Mouse (Mus musculus): ENCODE results near the gene Fads2.
"Not testable (repeated sequence)": the region's sequence is repeated elsewhere in the genome, so short reads cannot be mapped to it uniquely, and the experiment has no call there.

The Fads2 gene

DNA sequence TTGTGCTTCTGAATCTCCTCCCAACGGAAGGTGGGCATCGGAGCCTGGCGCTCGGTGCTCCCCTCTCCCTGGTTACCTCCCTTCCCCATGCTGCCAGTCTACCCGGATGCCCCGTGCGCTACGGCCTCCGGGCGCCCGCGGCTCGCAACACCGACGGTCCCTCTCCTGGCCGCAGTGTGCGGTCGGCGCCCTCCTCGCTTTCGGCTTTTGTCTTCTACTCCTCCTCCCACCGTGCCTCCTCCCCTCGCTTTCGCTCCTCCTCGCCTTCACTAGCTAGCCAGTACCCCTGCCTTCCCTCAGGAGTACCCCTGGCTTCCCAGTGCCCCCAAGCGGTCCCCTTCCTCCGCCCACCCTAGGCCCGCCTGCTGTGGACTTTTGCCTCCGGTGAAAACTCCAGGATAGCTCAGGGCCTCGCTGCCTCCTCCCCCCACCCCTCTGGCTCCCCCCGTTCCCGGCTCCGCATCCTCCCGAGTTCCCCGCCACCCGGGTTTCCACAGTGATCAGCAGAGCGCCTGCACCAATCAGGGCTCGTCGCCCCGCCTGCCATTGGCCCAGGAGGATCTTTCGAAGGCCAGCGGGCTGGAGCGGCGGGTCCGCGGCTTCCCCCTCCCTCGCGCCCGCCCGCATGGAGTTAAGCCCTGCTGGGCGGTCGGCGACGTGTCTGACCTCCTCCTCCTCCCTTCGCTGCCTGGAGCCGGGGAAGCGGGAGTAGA is at the start of gene Fads2:
Gene Fads2 (minus strand): TSS at position 406 of the 713 bp plus-strand sequence.
- DNase-seq (ENCODE audit: low read depth, low spot score): no peak

DNA sequence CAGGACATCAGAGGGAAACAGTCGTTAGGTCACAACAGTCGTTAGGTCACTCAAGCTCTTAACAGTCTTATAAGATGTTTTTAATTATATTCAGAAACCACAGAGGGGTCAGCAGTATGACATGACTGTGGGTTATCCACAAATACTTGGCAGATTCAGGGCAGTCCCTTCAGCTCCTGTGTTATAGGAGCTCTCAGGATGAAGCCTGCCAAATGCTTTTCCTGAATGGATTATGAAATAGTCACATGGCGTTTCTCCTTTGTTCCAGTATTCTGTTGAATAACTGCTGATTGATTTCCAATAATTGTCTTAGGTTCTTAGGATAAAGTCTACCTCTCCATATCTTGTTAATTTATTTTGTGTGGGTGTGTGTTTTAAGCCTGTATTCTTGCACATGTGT is 47.6 kb upstream of the Fads2 start:
- no peak for DNase-seq (ENCODE audit: low read depth, low spot score)

DNA sequence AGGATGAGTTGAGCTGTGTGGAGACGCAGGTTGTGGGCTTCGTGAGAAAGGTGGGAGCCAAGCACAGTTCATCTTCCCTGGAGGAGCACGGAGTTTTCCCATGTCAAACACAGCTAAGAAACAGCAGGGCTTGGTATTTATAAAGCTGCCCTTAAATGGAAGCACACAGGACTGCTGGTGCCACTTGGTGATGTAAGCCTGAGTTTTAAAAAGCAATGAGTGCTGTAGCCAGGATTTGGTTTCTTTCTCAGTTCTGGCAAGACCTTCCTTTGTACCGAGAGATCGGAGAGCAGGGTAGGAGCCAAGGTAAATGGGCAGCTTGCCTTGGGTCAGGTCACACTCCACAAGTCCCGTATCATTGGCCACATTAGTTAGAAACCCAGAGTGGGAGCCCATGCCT is 47.0 kb upstream of the Fads2 start:
- DNase-seq (ENCODE audit: low read depth, low spot score): no peak

DNA sequence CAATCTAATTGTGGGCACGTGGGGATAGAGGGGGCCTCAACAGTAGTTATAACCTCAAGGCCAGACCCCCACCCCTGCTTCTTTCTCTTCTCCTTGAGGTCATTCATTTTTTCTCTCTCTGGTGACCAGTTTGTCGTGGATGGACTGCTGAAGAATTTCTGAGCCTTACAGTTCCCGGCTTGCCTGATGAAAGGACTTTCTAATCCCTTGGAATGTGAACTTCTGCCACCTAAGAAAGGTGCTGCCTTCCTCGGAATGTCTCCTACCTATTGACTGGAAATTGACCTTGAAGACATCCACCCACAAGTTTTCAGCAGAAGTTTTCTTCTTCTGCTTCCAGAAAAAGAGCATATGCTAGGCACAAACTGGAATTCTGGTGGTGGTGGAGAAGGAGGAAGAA is 42.9 kb upstream of the Fads2 start:
- DNase-seq (ENCODE audit: low read depth, low spot score): no peak

DNA sequence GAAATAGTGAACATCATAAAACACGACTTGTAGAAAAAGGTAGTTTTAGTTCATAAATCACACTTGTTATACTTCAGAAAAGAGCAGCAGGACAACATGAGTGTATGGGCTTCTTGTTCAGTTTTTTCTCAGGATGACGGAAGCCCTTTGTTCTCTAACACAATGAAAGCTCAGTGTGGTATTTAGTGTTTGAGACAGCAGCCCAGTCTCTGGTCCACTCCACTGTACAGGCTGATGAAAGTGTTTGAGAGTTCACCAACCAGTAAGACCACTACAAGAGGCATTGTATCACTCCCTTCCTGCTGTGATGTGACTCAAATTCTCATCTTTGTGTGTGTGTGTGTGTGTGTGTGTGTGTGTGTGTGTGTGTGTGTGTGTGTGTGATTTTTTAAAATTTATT is 42.1 kb upstream of the Fads2 start:
- DNase-seq (ENCODE audit: low read depth, low spot score): no peak

DNA sequence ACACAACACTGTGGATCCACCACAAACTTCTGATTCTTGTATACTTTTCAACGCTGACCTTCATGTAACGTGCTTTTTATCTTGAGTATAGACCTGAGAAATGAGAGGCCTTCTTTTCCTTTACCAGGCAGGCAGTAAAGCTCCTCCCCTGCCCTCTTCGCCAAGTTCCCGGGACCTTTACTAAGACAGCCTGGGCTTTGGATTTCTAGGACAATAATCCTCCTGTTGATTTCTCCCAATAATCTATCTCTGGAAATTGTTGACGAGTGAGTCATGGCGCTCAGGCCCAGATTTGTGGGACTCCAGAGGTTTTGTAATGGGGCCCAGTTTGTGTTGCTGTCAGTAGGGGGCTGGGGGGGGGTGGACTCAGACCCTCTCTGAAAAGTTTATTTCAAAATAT is 38.2 kb upstream of the Fads2 start:
- DNase-seq (ENCODE audit: low read depth, low spot score): no peak

DNA sequence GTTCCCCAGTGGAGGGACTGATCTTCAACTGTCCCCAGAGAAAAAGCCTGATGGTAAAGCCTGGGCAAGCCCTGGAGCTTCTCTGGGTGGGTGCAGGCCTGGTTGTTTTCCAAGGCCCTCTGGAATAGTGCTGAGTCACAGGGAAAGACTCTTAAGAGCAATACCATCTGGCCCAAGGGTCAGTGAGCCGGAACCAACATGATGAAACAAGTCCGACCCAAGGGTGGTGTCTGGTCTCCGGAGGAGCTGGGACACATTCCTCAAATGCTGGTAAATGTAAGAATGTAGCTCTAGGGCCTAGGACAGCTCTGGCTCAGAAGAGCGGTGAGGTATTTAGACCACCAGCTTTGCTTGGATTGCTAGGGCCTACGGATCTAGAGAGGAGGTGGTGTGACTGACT is 35.9 kb upstream of the Fads2 start:
- no peak for DNase-seq (ENCODE audit: low read depth, low spot score)

DNA sequence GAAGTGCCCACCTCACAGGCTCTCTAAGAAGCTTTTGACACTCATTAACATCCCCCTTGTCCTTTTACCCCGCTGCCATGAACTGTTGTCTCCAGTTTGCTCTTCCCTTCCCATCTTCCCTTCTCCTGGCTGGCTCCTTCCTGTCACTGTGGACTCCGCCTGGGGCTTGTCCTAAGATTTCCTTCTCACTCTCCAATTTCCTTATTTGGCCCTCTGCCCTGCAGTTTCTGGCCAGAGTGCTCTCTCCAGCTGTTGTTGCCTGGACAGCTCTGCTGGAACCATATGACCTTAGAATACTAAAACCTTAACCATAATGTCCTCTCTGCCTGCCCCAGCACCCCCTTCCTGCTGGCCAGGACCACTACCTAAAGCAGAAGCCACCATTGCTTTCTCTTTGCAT is 33.1 kb upstream of the Fads2 start:
- DNase-seq (ENCODE audit: low read depth, low spot score): no peak

DNA sequence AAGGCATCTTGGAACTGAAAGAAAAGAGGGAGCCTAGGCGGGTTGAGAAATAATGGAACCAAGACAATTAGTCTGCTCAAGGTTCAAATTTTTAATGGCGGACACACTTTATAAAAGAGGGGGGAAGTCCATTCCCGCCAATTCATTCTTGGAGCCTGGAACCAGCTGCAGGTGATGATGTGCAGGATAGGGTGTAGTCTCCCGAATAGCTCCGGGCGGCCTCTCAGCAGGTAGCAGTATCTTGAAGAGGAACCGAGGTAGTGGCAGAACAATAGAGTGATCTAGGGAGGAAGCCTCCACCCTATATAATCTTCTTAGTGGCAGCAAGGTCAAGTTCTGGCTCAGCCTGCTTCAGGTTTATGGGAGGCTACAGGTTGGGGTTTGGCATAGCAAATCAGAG is 28.0 kb upstream of the Fads2 start:
- not testable (repeated sequence) for DNase-seq (ENCODE audit: low read depth, low spot score)

DNA sequence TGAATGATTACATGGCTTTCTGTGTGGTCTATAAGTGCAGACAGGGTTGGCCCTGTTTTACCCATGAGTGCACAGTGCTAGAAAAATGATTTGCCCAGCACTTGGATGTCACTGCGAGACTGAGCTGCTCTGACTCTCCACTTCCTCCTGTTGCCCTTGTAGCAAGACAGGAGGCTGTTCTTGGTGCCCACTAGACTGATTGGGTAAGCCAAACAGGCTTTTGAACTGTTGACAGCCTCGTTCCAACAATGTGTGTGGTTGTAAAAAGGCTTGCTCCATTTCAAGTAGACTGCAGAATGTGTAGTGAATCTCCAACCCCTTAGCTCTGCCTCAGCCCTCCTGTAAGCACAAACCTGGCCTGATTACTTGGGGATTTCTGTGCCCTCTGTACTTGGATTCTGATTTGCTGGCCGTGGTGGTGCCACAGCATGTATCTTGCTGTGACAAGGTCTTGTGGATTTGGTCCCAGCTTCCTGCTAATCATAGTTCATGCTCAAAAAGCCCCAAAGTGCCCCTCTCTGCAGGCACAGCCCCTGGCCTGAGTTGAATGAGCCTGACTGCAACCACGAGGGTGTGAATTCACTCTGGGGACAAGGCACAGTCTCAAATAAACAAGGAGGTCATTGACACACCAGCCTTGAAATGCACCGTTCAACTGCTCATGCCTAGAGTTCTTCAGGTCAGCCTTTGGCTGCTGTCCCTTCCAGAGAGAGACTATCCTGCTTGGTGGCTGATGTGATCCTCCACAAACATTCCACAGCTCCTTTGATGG is 25.1 kb upstream of the Fads2 start:
- no peak for DNase-seq (ENCODE audit: low read depth, low spot score)

DNA sequence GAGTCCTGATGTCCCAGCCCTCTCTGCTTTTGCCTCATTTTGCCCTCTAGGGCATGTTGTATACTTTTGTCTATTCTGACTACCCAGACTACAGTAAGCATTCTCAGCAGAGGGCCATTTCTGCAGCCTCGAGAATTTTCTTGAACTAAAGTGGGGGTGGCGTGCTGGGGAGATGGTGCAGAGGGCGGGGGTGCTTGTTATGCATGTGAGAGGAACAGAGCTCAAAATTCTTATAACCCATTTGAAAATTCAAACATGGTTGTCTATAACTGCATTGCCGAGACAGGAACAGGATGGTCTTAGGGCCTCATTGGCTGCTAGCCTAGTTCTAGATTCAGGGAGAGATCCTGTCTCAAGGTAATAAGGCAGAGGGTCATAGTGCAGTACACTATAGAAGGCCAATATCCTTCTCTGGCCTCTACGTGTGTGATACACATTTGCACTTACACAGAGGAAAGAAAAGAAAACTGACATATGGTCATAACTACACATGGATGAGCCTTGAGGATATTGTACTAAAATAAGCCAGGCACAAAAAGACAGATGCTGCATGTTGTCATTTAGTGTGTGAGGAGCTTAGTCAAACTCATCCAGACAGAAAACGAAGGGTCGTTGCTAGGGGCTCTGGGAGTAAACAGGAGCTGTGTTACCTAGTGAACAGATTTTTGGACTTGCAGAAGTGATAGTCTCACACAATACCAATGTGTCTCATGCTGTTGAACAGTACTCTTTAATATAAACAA is 22.5 kb upstream of the Fads2 start:
- no peak for DNase-seq (ENCODE audit: low read depth, low spot score)

DNA sequence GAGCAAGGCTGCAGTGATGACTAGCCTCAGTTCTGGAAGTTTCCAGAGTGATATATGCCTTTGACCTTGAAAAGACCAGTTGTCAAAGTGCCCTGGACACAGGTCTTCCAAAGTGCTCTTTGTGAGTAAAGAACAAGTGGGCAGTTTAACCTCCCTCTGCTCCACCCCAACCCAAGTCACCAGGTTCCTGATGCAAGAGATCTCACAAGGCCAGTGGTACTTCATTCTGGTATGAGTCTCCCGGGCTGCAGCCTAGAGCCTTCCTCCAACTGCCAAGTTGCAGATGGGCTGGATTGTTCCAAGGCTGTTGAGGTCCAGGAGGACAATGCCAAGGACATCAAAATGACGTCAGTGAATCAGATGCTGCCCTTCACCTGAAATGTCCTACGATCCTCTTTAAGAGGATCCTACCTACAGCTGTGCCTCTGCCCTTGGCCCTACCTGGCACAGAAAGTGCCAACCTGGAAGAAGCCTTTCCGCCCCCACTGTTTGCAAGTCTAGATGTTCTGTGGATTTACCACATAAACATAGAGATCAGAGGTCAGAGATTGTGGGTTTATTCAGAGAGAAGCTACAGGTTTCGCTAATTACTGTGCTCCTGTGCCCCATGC is 20.6 kb upstream of the Fads2 start:
- no peak for DNase-seq (ENCODE audit: low read depth, low spot score)

DNA sequence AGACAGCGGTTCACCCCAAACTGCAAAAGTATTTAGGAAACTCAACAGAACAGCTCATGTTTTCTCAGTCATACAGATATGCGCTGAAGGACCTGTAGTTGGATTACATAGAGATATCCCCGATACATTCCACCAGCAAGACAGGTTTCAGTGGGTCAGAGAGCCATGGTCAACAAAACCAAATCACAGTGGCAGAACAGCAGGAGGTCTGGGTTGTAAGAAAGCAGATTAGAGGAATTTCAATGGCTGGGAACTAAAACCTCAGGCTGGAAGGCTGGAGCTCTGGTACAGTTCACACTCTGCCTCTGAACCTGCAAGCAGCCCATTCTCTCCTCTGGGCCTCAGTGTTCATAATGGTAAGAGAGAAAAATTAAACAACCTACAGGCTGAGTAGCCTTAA is 15.1 kb upstream of the Fads2 start:
- no peak for DNase-seq (ENCODE audit: low read depth, low spot score)

DNA sequence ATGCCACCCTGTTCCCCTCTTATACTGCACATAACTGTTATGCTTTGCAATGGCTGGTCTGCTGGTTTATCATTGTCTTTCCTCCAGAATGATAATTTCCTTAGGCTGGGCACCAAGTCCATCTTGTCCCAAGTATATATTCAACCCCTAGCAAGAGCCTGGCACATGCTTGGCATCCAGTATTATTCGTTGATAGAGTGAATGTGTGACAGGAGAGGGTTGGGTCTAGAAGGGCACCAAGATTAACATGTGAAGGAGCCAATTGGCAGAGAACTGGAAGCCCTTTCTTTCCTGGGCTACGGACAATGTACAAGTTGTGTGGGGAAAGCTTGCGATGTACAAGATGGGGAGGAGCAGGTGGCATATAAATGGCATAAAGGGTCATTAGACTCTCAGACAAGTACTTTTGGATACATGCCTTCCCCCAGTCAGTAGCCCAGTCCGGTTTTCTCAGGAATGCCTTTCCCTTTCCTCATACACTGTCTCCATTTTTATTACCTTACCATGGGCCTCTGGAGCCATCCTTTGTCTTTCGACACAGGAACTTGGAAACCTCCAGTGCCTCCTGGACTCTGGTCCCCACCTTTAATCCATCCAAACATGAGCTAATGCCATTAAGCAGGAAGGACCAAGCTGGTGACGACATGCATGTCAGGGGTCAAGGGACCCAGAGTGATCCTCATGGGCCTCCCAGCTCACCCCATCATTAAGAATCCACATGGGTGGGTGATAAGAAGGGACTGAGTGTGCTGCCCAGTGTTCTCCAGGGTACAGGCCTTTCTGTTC is 14.0 kb upstream of the Fads2 start:
- DNase-seq (ENCODE audit: low read depth, low spot score): no peak

DNA sequence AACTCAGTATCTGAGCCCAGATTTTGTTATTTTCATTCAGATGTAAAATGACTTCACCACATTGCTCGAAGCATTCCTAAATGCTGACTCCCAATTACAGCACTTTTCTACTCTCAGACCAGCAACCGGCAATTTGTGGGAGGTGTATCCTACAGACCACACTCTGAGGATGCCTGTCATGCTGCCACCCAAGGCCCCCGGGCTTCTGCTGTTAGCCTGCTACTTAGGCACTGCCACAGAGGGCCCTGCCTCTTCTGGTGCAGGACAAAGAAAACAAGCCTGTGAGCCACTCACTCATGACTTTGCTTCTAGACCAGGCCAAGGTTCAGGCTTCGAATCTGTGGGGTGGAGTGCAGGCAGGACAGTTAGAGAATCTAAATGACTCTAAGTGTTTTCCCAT is 11.4 kb upstream of the Fads2 start:
- DNase-seq (ENCODE audit: low read depth, low spot score): no peak

DNA sequence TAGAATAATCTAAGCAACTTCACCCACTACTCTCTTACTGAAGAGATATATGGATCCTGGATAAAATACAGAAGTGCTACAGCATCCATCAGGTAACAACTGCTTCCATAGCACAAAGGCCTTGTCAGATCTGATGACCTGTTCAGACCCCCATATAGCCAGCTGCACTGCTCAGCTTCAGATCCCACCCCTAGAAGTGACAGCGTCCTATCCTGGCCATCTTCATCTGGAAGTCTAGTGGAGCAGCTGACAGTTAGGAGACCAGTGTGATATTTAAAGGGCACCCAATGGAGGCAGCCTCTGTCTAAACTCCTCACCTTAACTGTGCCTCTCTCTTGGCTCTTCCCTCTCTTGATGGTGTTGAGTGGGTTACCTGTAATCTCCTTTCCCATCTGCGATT is 7.1 kb upstream of the Fads2 start:
- DNase-seq (ENCODE audit: low read depth, low spot score): no peak

DNA sequence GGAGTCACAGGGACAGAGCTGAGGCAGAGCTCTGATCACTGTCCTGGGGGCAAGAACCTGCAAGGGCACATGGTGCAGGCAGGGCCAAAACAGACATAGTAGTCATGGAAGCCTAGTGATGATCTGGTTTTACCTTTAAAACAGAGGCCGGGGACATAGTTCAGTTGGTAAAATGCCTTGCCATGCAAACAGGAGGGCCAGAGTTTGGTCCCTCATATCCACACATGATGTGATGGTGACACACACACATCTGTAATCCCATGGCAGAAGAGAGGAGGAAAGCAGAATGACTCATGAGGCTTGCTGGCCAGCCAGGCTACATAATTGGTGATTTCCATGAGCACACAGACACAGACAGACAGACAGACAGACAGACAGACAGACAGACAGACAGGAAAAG is 6.6 kb upstream of the Fads2 start:
- DNase-seq (ENCODE audit: low read depth, low spot score): no peak

DNA sequence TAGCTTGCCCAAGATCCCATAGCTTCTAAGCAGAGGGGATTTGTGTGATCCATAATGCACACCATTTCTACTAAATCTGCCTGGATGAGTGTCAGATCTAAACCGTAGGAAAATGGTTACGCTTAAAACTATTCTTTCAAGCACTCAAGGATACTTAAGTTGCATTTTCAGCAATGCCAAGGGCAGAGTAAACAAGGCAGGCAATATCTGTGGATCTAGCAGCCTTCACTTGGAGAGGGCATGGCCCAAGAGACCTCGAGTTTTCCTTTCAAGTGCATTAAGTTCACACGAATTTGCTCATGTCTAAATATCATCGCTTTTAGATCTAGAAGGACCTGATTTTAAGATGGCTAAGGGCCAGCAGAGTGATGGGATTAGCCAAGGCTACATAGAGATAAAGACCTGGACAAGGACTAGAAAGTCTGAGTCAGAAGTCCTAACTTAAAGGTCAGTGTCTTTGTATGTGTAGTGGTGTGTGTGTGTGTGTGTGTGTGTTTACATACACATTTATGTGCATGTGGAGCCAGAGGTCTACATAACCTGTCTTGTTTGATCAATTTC is 5.6 kb upstream of the Fads2 start:
- no peak for DNase-seq (ENCODE audit: low read depth, low spot score)

DNA sequence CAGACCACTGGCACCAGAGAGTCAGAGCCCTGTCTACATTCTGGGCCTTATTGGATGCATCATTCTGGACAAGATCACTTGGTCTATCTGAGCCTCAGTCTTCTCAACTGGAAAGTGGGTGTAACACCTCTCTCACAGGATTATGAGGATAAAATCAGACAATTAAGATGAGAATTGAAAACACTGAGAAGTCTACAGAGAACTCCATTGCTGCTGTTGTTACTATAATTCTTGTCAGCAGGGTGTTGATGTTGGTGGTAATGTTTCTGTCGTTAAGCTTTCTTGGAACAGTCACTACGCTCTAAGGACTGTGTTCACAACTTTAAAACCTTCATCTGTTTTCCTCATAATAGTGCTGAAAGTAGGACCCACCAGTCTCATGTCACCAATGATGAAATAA is 5.1 kb upstream of the Fads2 start:
- no peak for DNase-seq (ENCODE audit: low read depth, low spot score)

DNA sequence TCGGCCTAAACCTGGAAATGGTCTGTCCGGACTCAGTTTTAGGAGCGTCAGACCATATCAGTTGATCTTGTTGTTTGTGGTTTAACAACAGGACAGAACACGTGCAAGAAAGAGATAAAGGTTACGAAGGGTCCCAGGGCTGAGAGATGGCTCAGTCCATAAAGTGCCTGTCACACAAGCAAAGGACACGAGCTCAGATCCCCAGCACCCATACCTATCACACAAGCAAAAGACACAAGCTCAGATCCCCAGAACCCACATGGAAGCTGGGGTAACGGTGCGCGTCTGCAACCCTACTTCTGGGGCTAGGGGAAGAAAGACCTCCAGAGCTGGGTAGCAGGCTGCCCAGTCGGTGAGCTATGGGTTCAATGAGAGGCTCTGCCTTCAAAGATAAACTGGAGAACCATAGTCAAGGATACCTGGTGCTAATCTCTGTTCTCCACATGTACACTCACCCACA is 3.5 kb upstream of the Fads2 start:
- no peak for DNase-seq (ENCODE audit: low read depth, low spot score)

DNA sequence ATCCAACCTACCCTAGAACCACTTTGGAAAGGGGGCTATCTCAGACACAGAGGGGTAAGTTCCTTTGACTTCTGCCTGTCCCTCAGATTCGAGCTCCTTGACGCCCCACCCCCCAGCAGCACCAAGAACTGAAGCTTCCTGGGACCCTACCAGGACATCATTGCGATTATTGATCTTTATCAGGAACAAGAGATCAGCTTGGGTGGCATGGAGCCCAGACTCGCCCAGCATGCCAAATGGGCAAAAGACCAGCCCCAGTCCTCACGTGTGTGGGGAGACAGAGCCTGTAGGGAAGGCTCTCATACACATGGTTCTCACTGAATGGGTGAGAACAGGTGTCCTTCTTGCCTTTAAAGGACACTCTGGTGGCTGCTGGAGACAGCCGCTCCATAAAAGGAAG is 2.7 kb upstream of the Fads2 start:
- no peak for DNase-seq (ENCODE audit: low read depth, low spot score)

Data from c-Kit-negative CD71-positive TER-119-positive erythroid progenitor cells, embryonic 14.5 days (primary cell).